Mouse (Mus musculus): ENCODE results near the gene Anks3. TPM values are rescaled to one million over a fixed set of nuclear protein-coding genes. Genes with fewer than 3 reads are reported as not detected.

Anks3 gene
- polyA plus RNA-seq, 1 experiment from 2014 or later = 44.4 TPM

GRCm38 (mm10) chr16:4912907-4913782 lies 50.9 kb downstream of the Anks3 start:
- DNase-seq (ENCODE audit: low spot score) = no peak
- Histone ChIP-seq H3K27me3 (ENCODE audit: insufficient read depth, poor library complexity, severe bottlenecking) (no peaks in the 10 kb centered on the region), H3K36me3 (peaks cover 84% of the 10 kb centered on the region), H3K9me3 (no peaks in the 10 kb centered on the region), H3K27ac (peak overlapping the region; percentile 56), H3K4me3 (peak overlapping the region; percentile 18; the same call in 1 of the 2 replicates), H3K4me1 (peaks cover 20% of the 10 kb centered on the region)
- WGBS = 69% methylated on average over 11 of the region's 11 CpGs

GRCm38 (mm10) chr16:4912074-4912648 lies 51.8 kb downstream of the Anks3 start:
- no peak for DNase-seq (ENCODE audit: low spot score)
- no peaks in the 10 kb centered on the region for H3K9me3 ChIP-seq
- H3K4me1 ChIP-seq = peaks cover 20% of the 10 kb centered on the region
- peak overlapping the region; percentile 54 for H3K27ac ChIP-seq
- H3K27me3 ChIP-seq (ENCODE audit: insufficient read depth, poor library complexity, severe bottlenecking) = no peaks in the 10 kb centered on the region
- WGBS = 74% methylated on average over 10 of the region's 10 CpGs
- no peak overlapping the region for H3K4me3 ChIP-seq
- peaks cover 85% of the 10 kb centered on the region for H3K36me3 ChIP-seq

GRCm38 (mm10) chr16:4910758-4911157 lies 53.2 kb downstream of the Anks3 start:
- H3K27ac ChIP-seq = no peak overlapping the region
- H3K9me3 ChIP-seq = no peaks in the 10 kb centered on the region
- no peaks in the 10 kb centered on the region for H3K27me3 ChIP-seq (ENCODE audit: insufficient read depth, poor library complexity, severe bottlenecking)
- H3K4me1 ChIP-seq = peaks cover 16% of the 10 kb centered on the region
- no peak for DNase-seq (ENCODE audit: low spot score)
- H3K4me3 ChIP-seq = no peak overlapping the region
- WGBS = 93% methylated on average over 8 of the region's 8 CpGs
- peaks cover 75% of the 10 kb centered on the region for H3K36me3 ChIP-seq

GRCm38 (mm10) chr16:4909745-4910144 lies 54.3 kb downstream of the Anks3 start:
- 100% methylated on average over 2 of the region's 2 CpGs for WGBS
- DNase-seq (ENCODE audit: low spot score) = no peak
- Histone ChIP-seq H3K27ac (no peak overlapping the region), H3K4me3 (no peak overlapping the region), H3K4me1 (peaks cover 22% of the 10 kb centered on the region), H3K27me3 (ENCODE audit: insufficient read depth, poor library complexity, severe bottlenecking) (no peaks in the 10 kb centered on the region), H3K36me3 (peaks cover 68% of the 10 kb centered on the region), H3K9me3 (no peaks in the 10 kb centered on the region)

- Histone ChIP-seq H3K27ac (no peak overlapping the region), H3K9me3 (no peaks in the 10 kb centered on the region), H3K27me3 (ENCODE audit: insufficient read depth, poor library complexity, severe bottlenecking) (no peaks in the 10 kb centered on the region), H3K4me3 (no peak overlapping the region), H3K4me1 (peaks cover 20% of the 10 kb centered on the region), H3K36me3 (peaks cover 54% of the 10 kb centered on the region)
- no peak for DNase-seq (ENCODE audit: low spot score)
- WGBS = 57% methylated on average over 5 of the region's 5 CpGs
Observed at GRCm38 (mm10) chr16:4907972-4908371, 56.0 kb downstream of the Anks3 start.

GRCm38 (mm10) chr16:4907386-4907785 lies 56.6 kb downstream of the Anks3 start:
- no peaks in the 10 kb centered on the region for H3K27me3 ChIP-seq (ENCODE audit: insufficient read depth, poor library complexity, severe bottlenecking)
- H3K36me3 ChIP-seq = peaks cover 49% of the 10 kb centered on the region
- no peaks in the 10 kb centered on the region for H3K9me3 ChIP-seq
- H3K27ac ChIP-seq = no peak overlapping the region
- no peak for DNase-seq (ENCODE audit: low spot score)
- WGBS = 71% methylated on average over 2 of the region's 2 CpGs
- peaks cover 16% of the 10 kb centered on the region for H3K4me1 ChIP-seq
- H3K4me3 ChIP-seq = no peak overlapping the region

GRCm38 (mm10) chr16:4906559-4906958 lies 57.4 kb downstream of the Anks3 start:
- peaks cover 41% of the 10 kb centered on the region for H3K36me3 ChIP-seq

GRCm38 (mm10) chr16:4905591-4905990 lies 58.4 kb downstream of the Anks3 start:
- Histone ChIP-seq H3K36me3 (peaks cover 31% of the 10 kb centered on the region), H3K4me3 (no peak overlapping the region), H3K27me3 (ENCODE audit: insufficient read depth, poor library complexity, severe bottlenecking) (no peaks in the 10 kb centered on the region), H3K9me3 (no peaks in the 10 kb centered on the region), H3K4me1 (peaks cover 19% of the 10 kb centered on the region), H3K27ac (no peak overlapping the region)
- DNase-seq (ENCODE audit: low spot score) = no peak
- WGBS = 49% methylated on average over 1 of the region's 1 CpGs

More at GRCm38 (mm10) chr16:4906559-4906958, 57.4 kb downstream of the Anks3 start:
- H3K4me1 ChIP-seq = peaks cover 19% of the 10 kb centered on the region
- no peak for DNase-seq (ENCODE audit: low spot score)
- H3K27me3 ChIP-seq (ENCODE audit: insufficient read depth, poor library complexity, severe bottlenecking) = no peaks in the 10 kb centered on the region
- H3K9me3 ChIP-seq = no peaks in the 10 kb centered on the region
- no peak overlapping the region for H3K27ac ChIP-seq
- H3K4me3 ChIP-seq = no peak overlapping the region

GRCm38 (mm10) chr16:4904878-4905277 lies 59.1 kb downstream of the Anks3 start:
- 88% methylated on average over 3 of the region's 3 CpGs for WGBS
- Histone ChIP-seq H3K36me3 (peaks cover 25% of the 10 kb centered on the region), H3K4me1 (peaks cover 19% of the 10 kb centered on the region), H3K27me3 (ENCODE audit: insufficient read depth, poor library complexity, severe bottlenecking) (no peaks in the 10 kb centered on the region), H3K9me3 (no peaks in the 10 kb centered on the region), H3K4me3 (no peak overlapping the region), H3K27ac (no peak overlapping the region)
- no peak for DNase-seq (ENCODE audit: low spot score)

GRCm38 (mm10) chr16:4903491-4904102 lies 60.4 kb downstream of the Anks3 start:
- Histone ChIP-seq H3K4me3 (no peak overlapping the region), H3K27me3 (ENCODE audit: insufficient read depth, poor library complexity, severe bottlenecking) (no peaks in the 10 kb centered on the region), H3K27ac (0 out of 2 replicates have a peak overlapping the region, but pooled peaks have one; percentile 5), H3K4me1 (peaks cover 22% of the 10 kb centered on the region), H3K9me3 (no peaks in the 10 kb centered on the region), H3K36me3 (peaks cover 12% of the 10 kb centered on the region)
- WGBS = 76% methylated on average over 6 of the region's 6 CpGs
- no peak for DNase-seq (ENCODE audit: low spot score)

- Histone ChIP-seq H3K27me3 (ENCODE audit: insufficient read depth, poor library complexity, severe bottlenecking) (no peaks in the 10 kb centered on the region), H3K36me3 (peaks cover 10% of the 10 kb centered on the region), H3K4me1 (peaks cover 25% of the 10 kb centered on the region), H3K9me3 (no peaks in the 10 kb centered on the region), H3K4me3 (no peak overlapping the region), H3K27ac (no peak overlapping the region)
- DNase-seq (ENCODE audit: low spot score) = no peak
- WGBS = 93% methylated on average over 2 of the region's 2 CpGs
Observed at GRCm38 (mm10) chr16:4902390-4902789, 61.6 kb downstream of the Anks3 start.

GRCm38 (mm10) chr16:4901167-4901566 lies 62.8 kb downstream of the Anks3 start:
- Histone ChIP-seq H3K27ac (no peak overlapping the region), H3K36me3 (peaks cover 3% of the 10 kb centered on the region; the same call in 1 of the 2 replicates), H3K9me3 (no peaks in the 10 kb centered on the region), H3K4me3 (no peak overlapping the region), H3K4me1 (peaks cover 37% of the 10 kb centered on the region), H3K27me3 (ENCODE audit: insufficient read depth, poor library complexity, severe bottlenecking) (no peaks in the 10 kb centered on the region)
- WGBS = 67% methylated on average over 7 of the region's 7 CpGs
- DNase-seq (ENCODE audit: low spot score) = no peak

GRCm38 (mm10) chr16:4899711-4900110 lies 64.3 kb downstream of the Anks3 start:
- WGBS = 79% methylated on average over 2 of the region's 2 CpGs
- Histone ChIP-seq H3K27ac (no peak overlapping the region), H3K36me3 (peaks cover 3% of the 10 kb centered on the region; the same call in 1 of the 2 replicates), H3K4me1 (peaks cover 37% of the 10 kb centered on the region), H3K4me3 (no peak overlapping the region), H3K9me3 (no peaks in the 10 kb centered on the region), H3K27me3 (ENCODE audit: insufficient read depth, poor library complexity, severe bottlenecking) (no peaks in the 10 kb centered on the region)
- DNase-seq (ENCODE audit: low spot score) = no peak

Data from heart, embryonic 10.5 days (tissue).